Mouse (Mus musculus): Measurements from ENCODE around the gene Ap2a2.

DNA sequence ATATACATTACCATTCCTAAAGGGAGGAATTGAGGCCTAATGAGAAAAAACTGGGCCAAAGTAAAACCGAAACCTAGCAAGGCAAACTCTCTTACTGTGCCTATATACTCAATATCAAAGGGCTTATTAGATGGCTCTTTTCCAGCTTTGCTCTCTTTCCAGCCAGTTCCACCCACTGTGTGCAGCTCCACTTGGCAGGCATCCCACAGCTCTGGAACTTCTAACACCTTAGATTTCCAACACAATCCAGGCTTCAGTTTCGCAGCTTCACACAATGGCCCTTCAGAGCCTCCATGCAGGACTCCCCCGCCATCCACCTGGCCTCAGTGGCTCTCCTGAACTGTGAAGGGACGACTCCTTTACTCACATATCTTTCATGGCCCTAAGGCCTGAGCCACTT, 17.3 kb upstream of the Ap2a2 start:
- no peak for TF ChIP-seq CTCF (IDR thresholded peaks at IDR 0.05; ENCODE audit: insufficient read depth, low read depth, low read length)
- no peak for TF ChIP-seq POLR2A (IDR thresholded peaks at IDR 0.05; ENCODE audit: insufficient read depth, low read depth, low read length)

Measured in olfactory bulb, adult 2 months (tissue).